Mouse (Mus musculus) lung, postnatal 0 days (tissue): Measurements from ENCODE around the gene Dexi. TPM values are rescaled to one million over a fixed set of nuclear protein-coding genes. Genes with fewer than 3 reads are reported as not detected.

ENCODE experiments used
- ATAC-seq: fragments of 200-750 bp; cut with Nextera tagmentation; 2 replicates; pipeline ENCODE4 v1.8.0; 2017; ENCODE audit warnings: moderate library complexity
- DNase-seq: peaks from one replicate; pipeline ENCODE4 v3.0.0-alpha.2; 2016; ENCODE audit warnings: low spot score
- H3K27ac ChIP-seq: fragments of 300-500 bp; sonication (generic); 2 replicates; pipeline ENCODE4 v1.5.1; 2014; ENCODE audit warnings: antibody characterized with exemption, mild to moderate bottlenecking, low read length, mixed read lengths
- H3K27me3 ChIP-seq: fragments of 300-500 bp; sonication (generic); replicated peaks from 2 replicates; pipeline ENCODE4 v1.6.1; 2014; ENCODE audit warnings: low read length, mixed read lengths; ENCODE audit not compliant: insufficient read depth
- H3K36me3 ChIP-seq: fragments of 300-500 bp; sonication (generic); 2 replicates; pipeline ENCODE4 v1.6.1; 2014; ENCODE audit warnings: low read length, mixed read lengths; ENCODE audit not compliant: insufficient read depth
- H3K4me1 ChIP-seq: fragments of 300-500 bp; sonication (generic); 2 replicates; pipeline ENCODE4 v1.6.1; 2014; ENCODE audit warnings: antibody characterized with exemption, low read depth, low read length, mixed read lengths; ENCODE audit not compliant: insufficient read depth
- H3K4me2 ChIP-seq: fragments of 300-500 bp; sonication (generic); replicated peaks from 2 replicates; pipeline ENCODE4 v1.6.1; 2014; ENCODE audit warnings: low read depth, mild to moderate bottlenecking, low read length, moderate library complexity, mixed read lengths
- H3K4me3 ChIP-seq: fragments of 300-500 bp; sonication (generic); 2 replicates; pipeline ENCODE4 v1.5.1; 2014; ENCODE audit warnings: low read depth, low read length
- H3K9ac ChIP-seq: fragments of 300-500 bp; sonication (generic); replicated peaks from 2 replicates; pipeline ENCODE4 v1.6.1; 2014; ENCODE audit warnings: low read depth, mild to moderate bottlenecking
- H3K9me3 ChIP-seq: fragments of 300-500 bp; sonication (generic); 2 replicates; pipeline ENCODE4 v1.6.1; 2016; ENCODE audit warnings: low read length, mixed read lengths
- CTCF ChIP-seq: IDR thresholded peaks from 2 replicates; pipeline ENCODE4 v1.5.1; 2016; ENCODE audit warnings: antibody characterized with exemption, mild to moderate bottlenecking
- EP300 ChIP-seq: IDR thresholded peaks from 2 replicates; pipeline ENCODE4 v1.6.1; 2016; ENCODE audit warnings: antibody characterized with exemption, mild to moderate bottlenecking, control low read depth
- WGBS: fragments of 180-500 bp; shearing (Covaris S2); extraction: QIAGEN DNeasy Blood & Tissue Kit; methylation state at CpG from one replicate; pipeline ENCODE4 v1.1.7; 2014; 5-methylcytosine and 5-hydroxymethylcytosine counted together
- polyA plus RNA-seq: library from polyadenylated mRNA; unstranded; fragments of >200 nt; fragmentation: Nextera tagmentation; extraction: Ambion mirVana; gene quantifications from 2 replicates; pipeline ENCODE4 v1.2.1, GENCODE M21; 2015

Dexi gene
- polyA plus RNA-seq, 1 experiment from 2014 or later: 19.4 TPM

- Histone ChIP-seq H3K27ac (no peak overlapping the region), H3K36me3 (peaks cover 6% of the 10 kb centered on the region; the same call in 1 of the 2 replicates), H3K4me3 (no peak overlapping the region), H3K27me3 (no peaks in the 10 kb centered on the region), H3K4me2 (no peak overlapping the region), H3K4me1 (no peaks in the 10 kb centered on the region; the same call in 1 of the 2 replicates), H3K9me3 (no peaks in the 10 kb centered on the region), H3K9ac (no peak overlapping the region)
- TF ChIP-seq CTCF (no peak), EP300 (no peak)
- WGBS: 51% methylated on average over 2 of the region's 2 CpGs
- ATAC-seq (no peak), DNase-seq (no peak)
These were observed 17.3 kb downstream of the Dexi start for GRCm38 (mm10) chr16:10525610-10525980.

GRCm38 (mm10) chr16:10524866-10525609 is 17.8 kb downstream of the Dexi start:
- no peaks in the 10 kb centered on the region for H3K9me3 ChIP-seq
- DNase-seq (no peak), ATAC-seq (no peak)
- H3K4me1 ChIP-seq: no peaks in the 10 kb centered on the region; the same call in 1 of the 2 replicates
- no peak overlapping the region for H3K9ac ChIP-seq
- H3K4me3 ChIP-seq: no peak overlapping the region
- TF ChIP-seq CTCF (no peak), EP300 (no peak)
- WGBS: 76% methylated on average over 4 of the region's 4 CpGs
- no peak overlapping the region for H3K27ac ChIP-seq
- H3K36me3 ChIP-seq: peaks cover under 1% of the 10 kb centered on the region; the same call in 1 of the 2 replicates
- no peak overlapping the region for H3K4me2 ChIP-seq
- no peaks in the 10 kb centered on the region for H3K27me3 ChIP-seq

- no peaks in the 10 kb centered on the region for H3K27me3 ChIP-seq
- 87% methylated on average over 8 of the region's 8 CpGs for WGBS
These were observed 19.2 kb downstream of the Dexi start for GRCm38 (mm10) chr16:10523650-10524049.

GRCm38 (mm10) chr16:10522811-10523210 is 20.0 kb downstream of the Dexi start:
- 88% methylated on average over 1 of the region's 1 CpGs for WGBS
- H3K4me1 ChIP-seq: no peaks in the 10 kb centered on the region; the same call in 1 of the 2 replicates
- H3K27me3 ChIP-seq: no peaks in the 10 kb centered on the region
- ATAC-seq (peak; percentile 25; the same call in 1 of the 2 replicates), DNase-seq (peak; percentile 73)
- H3K4me3 ChIP-seq: no peak overlapping the region
- H3K36me3 ChIP-seq: no peaks in the 10 kb centered on the region
- H3K27ac ChIP-seq: no peak overlapping the region
- H3K9me3 ChIP-seq: no peaks in the 10 kb centered on the region
- no peak overlapping the region for H3K9ac ChIP-seq
- TF ChIP-seq CTCF: peak; percentile 83
- TF ChIP-seq EP300: no peak
- no peak overlapping the region for H3K4me2 ChIP-seq

More at GRCm38 (mm10) chr16:10523650-10524049, 19.2 kb downstream of the Dexi start:
- Histone ChIP-seq H3K36me3 (no peaks in the 10 kb centered on the region), H3K4me3 (no peak overlapping the region), H3K4me1 (no peaks in the 10 kb centered on the region; the same call in 1 of the 2 replicates), H3K9me3 (no peaks in the 10 kb centered on the region), H3K27ac (no peak overlapping the region), H3K4me2 (no peak overlapping the region), H3K9ac (no peak overlapping the region)
- no peak for ATAC-seq
- DNase-seq: no peak
- TF ChIP-seq EP300 (no peak), CTCF (no peak)

- no peaks in the 10 kb centered on the region for H3K27me3 ChIP-seq
- WGBS: 45% methylated on average over 2 of the region's 2 CpGs
- H3K9ac ChIP-seq: no peak overlapping the region
- TF ChIP-seq EP300 (no peak), CTCF (peak; percentile 88)
- DNase-seq: peak; percentile 85
- no peaks in the 10 kb centered on the region; the same call in 1 of the 2 replicates for H3K4me1 ChIP-seq
- peak; percentile 69 for ATAC-seq
- no peaks in the 10 kb centered on the region for H3K36me3 ChIP-seq
- no peak overlapping the region for H3K4me2 ChIP-seq
- no peaks in the 10 kb centered on the region for H3K9me3 ChIP-seq
- no peak overlapping the region for H3K27ac ChIP-seq
- no peak overlapping the region for H3K4me3 ChIP-seq
These were observed 21.8 kb downstream of the Dexi start for GRCm38 (mm10) chr16:10520908-10521614.

GRCm38 (mm10) chr16:10518030-10518429 is 24.8 kb downstream of the Dexi start:
- no peaks in the 10 kb centered on the region; the same call in 1 of the 2 replicates for H3K4me1 ChIP-seq
- H3K9ac ChIP-seq: no peak overlapping the region
- DNase-seq: no peak
- H3K4me2 ChIP-seq: no peak overlapping the region
- peak; percentile 48 for TF ChIP-seq CTCF
- TF ChIP-seq EP300: no peak
- no peaks in the 10 kb centered on the region for H3K27me3 ChIP-seq
- no peak overlapping the region for H3K4me3 ChIP-seq
- ATAC-seq: no peak
- H3K36me3 ChIP-seq: no peaks in the 10 kb centered on the region
- no peak overlapping the region for H3K27ac ChIP-seq
- WGBS: 46% methylated on average over 5 of the region's 5 CpGs
- no peaks in the 10 kb centered on the region for H3K9me3 ChIP-seq
